Mouse (Mus musculus) cerebellum, adult 8-10 months (tissue): ENCODE results near the gene Fsip1.

Source experiments
- DNase-seq: peaks from one replicate; pipeline ENCODE4 v3.0.0; 2022

Fsip1 gene

DNA sequence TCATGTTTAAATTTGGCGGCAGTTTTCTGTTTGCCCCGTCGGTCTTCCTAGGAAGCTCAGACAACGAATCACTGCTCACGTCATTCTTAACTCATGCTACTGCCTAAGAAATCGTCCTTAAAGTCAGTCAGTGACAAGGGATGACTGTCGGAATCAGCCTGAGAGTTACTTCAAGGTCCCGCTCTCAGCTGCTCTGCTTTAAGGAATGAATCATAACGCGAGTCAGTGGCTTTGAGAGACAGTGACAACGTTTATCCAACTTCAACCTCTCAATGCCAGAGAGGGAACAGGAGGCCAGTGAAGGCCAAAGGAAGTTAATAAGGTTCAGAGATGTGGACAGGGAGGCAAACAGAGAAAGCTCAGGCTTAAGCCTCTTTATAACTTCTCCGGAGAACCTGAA is 7.8 kb downstream of the Fsip1 start:
- DNase-seq = no peak

DNA sequence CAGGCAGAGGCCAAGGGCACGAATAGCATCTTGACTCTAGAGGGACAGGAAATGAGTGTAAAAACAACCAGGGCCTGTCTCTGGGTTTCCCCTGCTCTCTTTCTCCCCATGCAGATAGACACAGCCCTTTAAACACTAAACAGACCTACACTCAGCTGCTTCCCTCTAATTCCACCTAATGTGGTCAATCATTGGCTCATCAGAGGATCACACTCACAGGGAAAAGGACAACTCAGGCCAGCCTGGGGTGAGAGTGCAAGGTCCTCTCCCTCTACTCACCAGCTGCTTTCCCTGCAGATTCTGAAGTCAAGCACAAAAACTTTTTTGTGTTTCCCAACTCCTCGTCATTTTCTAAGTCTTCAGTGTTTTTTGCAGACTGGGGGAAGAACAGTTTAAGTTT is 8.8 kb downstream of the Fsip1 start:
- DNase-seq = no peak

DNA sequence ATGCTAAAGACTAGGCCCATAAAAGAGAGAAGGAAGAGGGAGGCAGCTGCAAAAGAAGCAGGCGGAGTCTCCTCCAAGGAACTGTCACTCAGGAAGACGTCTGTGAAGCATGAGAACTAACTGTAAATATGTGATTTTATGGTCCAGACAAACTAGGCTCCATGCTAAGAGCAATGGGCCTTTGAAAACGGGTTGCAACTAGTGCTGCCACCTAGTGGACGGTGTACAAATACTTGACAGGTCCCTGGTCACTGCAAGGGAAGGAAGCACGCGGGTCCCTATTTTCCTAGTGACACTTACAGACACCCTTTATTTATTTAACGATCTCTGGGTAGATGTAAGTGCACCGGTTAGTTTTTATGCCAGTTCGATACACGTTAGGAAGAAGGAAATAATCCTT is 10.9 kb downstream of the Fsip1 start:
- peak; percentile 57 for DNase-seq

DNA sequence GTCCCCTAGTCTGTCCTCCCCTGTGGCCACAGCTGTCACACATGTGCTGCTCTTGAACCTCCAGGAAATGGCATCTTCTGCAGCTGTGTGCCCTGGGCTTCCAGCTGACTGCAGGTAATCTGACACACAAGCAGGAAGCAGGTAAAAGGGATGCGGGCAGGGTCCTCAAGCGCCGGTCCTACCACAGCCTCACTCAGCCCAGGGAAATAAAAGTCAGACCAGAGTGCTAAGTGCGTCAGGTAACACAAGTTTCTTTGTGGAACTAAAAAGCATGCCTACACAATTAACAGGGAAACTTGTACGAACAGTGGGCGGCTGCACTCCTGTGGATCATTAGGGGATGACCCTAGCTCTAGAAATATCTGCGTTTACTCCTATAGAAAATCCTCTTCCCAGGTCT is 20.6 kb downstream of the Fsip1 start:
- DNase-seq = no peak

DNA sequence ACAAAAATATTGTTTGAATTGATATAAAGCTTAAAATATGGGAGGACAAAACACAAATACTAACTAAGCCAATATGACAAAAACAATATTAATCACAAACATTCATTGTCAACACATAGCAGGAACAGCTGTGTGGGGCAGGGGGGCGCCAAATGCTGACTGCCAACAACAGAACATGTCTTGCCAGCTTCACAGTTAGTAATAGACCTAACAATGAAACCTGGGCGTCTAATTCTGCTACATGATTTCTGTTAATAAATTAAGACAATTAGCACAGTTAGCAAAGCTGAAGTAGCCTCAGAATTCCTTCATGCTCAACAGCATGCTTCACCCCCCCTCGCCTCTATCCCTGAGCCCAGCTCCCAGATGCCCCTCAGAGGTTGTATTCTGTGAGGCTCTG is 21.2 kb downstream of the Fsip1 start:
- no peak for DNase-seq

DNA sequence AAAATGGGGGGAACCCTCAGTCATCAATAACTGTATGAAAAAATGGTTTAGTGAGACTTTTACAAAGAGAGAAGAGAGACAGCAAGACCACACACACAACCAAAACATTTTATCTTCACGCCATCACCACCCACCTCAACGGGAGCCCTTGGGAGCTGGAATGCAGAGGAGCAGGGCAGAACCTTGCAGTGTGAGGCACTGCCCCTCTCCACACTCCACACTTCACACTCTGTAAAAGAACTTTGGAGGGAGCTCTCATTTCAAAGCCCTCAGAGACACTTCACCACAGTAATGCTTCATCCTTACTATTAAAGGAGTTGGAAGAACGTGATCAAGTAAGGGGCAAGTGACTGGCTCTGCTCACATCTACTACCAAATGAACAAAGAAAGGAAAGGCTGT is 26.2 kb downstream of the Fsip1 start:
- DNase-seq = no peak

DNA sequence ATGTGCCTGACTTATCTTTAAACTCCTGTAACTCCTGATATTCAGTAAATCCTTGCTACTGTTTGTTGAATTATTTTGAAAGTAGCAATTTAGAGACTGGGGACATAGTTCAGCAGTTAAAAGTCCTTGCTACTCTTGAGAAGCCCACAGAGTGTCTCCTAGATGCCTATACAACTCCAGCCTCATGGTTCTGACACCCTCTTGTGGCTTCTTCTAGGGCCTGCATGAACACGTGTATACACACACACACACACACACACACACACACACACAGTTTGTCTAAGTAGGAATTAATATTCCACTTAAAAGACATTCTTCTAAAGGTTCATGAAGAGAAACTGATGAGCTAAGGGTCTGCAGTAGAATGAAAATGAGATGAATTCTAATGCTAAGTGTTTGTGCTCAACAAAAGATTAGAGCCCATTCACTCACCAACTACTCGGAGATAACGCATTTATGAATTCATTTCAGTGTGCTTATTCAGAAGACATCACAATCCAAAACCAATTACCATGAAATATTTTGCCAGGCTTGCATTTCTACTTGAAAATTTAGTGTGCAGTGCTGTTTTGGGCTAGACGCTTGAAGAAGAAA is 28.2 kb downstream of the Fsip1 start:
- no peak for DNase-seq

DNA sequence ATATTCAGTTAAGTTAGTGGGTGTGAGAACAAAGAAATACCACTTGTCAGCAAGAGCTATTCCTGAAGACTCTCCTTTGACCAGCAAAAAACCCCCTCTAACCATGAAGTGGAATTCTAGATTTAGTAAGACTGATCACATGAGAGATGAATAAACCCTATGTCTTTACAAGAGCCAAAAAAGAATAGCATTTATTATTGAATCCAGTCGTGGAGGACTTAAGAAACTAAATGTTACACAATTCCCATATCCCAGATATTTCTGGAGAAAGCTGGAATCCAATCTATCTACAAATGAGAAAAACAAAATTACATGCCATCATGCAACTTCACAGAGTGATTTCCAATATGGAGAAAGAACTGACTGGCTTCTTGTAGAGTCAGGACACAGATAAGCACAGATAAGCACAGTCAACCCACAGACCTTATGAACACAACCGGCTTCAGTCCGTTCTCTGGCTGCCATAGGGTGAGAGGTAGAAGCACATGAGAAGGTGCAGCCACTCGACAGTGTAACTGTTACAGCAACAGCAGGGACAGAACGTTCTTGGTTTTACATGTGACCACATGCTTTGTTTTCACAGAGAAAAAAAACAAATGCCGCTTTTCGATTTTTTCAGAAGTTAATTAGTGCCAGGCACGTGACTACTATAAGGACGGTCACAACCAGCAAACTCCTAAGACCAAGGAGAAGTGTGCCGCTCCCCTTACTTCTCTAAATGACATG is 31.3 kb downstream of the Fsip1 start:
- DNase-seq = no peak

DNA sequence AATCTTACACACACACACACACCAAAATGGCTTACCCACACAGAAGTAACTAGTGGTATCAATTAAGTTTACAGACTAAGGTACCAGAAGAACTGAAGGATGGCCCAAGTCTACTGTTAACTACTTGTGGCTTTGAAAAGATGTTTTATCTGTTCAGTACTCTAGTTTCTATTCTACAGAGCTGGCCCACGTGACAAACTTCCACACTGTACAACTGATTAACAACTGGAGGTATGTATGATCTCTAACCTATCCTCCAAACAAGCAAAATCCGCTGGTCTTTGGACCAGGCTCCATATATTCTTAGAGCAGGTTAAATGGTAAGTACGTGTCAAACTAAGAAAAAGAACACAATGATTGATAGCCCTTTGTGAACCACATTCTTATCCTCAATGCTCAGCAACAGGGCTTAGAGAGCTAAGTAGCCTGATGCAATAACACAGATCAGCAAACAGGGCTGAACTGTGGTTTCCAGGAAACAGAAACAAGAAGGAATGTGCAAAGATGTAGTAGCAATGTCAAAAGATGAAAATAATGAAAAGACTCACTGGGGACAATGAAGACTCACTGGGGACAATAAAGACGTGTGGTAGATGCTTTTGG is 38.7 kb downstream of the Fsip1 start:
- DNase-seq = no peak

DNA sequence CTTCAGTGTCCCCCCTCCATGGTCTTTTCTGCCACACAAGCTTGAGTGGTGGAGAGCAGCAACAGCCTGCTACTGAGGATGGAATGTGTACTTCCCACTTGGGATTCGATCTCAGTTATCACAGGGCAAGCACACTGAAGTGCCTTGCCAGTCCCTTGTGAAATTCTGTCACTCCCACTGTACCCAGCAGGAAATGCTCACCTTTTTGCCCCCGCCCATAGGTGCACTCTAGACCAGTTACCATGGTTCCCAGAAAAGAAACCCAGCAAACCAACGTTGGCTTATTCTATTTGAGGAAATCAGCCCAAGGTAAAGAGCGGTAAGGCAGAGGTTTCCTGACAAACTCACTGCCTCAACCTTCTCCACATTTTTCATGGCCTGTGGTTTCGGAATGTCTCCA is 47.1 kb downstream of the Fsip1 start:
- no peak for DNase-seq

DNA sequence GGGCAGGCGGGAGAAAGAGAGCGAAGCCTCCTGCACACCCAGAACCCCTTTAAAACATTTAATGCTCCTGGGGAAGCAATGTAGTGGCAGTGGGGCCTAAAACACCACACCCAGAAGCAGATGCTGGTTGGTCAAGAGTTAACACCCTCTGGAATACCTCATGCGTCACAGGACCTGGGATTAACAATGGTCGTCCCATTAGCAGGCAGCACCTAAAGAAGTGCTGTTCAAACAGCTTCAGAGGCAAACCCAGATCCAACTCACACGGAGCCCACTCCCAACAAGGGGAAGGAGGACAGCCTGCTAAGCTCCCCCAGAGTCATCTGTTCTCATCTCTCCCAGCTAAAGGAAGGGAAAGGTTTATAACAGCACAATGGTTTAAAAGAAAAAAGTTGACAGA is 48.1 kb downstream of the Fsip1 start:
- DNase-seq = no peak

DNA sequence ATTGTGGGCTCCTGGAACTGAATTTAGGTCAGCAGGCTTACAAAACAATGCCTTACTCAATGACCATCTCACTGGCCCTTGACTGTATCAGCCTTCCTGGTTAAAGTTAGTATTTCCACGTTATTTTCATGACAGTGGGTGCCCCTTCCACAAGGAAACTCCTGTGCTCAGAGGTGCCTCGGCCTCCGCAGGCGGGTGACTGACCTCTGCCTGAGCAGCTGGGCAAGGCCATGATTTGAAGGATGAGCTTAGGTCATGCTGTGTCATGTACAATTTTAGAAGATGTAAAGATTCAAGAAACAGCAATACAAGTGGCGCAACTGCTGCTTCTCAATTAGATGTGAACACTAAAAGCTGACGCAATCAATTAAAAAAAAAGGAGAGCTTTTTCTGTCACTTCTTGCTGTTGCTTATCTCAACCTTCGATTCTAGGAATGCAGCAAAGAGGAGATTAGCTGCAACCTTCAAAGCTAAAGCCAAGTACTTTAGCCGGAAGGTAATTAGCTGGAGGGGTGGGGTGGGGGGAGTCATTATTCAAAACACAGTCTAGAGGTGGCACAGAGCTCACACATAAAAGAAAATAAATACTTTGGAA is 50.7 kb downstream of the Fsip1 start:
- DNase-seq = no peak

DNA sequence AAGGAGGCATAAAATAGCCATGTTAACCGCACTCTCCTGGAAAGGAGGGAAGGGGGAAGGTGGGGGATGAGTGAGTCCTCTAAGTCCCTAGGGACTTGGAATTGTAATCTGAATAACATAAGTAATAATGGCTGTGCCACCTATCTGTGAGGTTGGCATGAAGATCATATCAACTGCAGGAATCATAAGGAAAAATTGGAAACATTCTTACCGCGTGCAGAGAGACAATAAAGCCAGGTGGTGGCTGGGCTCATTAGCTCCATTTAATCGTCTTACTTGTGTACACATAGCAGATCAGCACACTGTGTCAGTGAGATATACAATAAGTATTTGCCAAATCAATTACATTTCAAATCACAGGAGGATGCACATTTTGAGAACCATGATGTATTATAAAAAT is 52.1 kb downstream of the Fsip1 start:
- no peak for DNase-seq

DNA sequence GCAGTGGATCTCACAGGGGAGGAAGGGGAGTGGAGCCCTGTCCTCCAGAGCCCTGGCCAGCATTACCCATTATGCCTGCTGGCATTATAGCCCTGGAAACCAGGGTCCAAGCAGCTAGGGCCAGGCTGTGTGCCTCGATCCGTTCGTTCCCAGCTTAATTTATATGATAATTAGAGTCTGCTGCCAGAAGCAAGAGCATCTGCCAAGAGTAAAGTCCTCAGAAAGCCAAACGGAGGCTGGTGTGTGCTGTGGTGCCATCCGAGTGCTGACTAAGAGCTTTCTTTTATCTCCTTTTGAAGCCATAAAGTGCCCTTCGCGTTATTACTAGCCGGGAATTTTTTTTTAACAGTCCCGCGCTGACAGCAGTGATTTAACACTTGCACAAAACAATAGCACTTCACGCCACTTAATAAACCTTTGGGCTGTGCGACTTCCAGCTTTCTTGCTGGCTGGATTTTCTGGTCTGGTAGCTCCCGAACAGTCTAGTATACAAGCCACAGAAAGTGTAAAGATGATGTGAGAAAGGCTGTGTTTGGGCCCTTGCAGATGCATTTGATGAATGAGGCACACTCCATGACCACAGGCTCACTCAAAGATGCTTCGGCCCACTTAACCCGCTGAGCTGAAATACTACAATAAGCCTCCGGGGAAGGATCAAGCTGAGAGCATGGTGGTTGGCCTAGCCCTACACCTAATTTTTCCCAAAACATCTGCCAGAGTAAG is 52.9 kb downstream of the Fsip1 start:
- DNase-seq = peak; percentile 3

DNA sequence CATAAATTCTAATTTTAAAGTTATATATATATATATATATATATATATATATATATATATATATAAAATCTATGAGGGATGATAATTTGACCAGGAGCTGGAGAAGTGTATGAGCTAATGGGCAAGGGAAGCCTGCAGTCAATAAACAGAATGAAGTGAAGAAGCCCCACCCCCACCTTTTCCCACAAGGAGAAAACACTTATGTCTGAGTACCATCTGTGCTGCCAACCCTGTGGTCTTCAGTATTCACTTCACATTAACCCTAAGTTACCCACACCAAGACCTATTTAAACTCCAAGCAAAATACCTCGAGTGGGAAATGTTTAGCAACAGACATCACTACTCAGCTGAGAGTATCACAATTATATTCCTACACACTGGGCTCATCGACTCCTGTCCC is 53.8 kb downstream of the Fsip1 start:
- no peak for DNase-seq

DNA sequence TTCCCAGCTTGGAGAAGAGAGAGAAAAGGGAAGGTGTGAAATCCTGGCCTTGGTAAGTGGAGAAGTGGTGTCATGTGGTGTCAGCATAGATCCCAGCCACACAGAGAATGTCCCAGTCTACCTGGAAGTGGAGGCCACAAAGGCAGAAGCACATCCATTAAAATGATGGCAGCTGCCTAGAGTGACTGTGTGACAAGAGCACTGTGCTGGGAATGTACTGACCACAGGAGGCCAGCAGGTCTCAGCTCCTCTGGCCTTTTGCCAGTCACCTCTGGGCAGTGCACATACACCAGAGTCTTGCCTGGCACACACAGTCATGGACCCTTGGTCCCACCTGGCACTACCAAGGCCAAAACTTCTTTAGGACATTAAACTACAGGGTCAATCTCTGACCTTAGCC is 54.8 kb downstream of the Fsip1 start:
- DNase-seq = no peak

DNA sequence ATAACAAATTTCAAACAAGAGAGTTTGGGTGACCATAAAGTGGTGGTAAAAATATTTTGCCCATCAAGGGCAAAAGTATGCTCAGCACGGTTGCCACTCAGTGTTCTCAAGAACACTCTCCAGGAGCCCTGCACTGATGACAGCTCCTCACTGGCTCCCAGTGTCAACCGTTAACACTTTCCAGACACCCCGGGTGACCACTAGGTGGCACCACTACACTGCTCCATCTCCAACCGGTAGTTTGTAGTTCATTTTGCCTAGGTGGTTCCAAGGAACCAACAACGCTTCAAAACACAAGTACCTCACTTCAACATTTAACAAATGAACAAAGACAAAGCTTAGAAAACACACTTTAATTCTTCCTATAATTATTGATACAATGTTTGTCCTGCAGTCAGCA is 56.9 kb downstream of the Fsip1 start:
- DNase-seq = peak; percentile 61

DNA sequence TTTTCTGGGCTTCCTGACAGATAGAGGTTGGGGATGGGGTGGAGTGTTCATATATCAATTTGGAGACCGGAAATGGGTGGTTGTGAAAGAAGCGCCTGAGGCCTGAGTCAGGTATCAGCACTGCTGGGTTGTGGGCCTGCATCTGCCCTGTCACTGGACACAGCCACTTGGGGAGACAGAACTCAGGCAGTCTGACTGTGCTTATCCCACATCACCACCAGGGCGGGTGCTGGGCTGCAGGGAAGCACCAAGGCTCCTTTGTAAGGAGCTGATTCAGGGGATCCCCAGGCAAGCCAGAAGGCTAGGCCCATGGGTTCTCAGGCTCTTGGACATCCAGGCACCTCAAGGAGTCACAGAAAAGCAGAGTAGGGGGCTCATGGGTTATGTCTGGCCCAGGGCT is 59.8 kb downstream of the Fsip1 start:
- no peak for DNase-seq

DNA sequence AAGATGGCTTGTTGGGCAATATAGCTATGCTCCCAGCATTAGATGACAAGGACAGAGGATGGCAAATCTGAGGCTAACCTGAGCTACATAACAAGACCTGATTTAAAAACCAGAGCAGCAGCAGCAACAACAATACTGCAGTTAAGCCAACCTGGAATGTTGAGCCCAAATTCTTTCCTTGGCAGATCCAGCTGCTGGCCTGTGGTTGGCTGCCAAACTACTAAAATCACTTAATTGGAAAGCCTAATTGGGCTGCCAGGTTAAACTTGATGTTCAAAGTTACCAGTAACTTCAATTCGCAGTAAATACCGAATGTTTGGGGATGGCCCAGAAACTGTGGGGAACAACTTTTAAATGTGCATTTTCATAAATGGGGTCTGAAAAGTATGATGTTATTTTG is 74.6 kb downstream of the Fsip1 start:
- DNase-seq = no peak

DNA sequence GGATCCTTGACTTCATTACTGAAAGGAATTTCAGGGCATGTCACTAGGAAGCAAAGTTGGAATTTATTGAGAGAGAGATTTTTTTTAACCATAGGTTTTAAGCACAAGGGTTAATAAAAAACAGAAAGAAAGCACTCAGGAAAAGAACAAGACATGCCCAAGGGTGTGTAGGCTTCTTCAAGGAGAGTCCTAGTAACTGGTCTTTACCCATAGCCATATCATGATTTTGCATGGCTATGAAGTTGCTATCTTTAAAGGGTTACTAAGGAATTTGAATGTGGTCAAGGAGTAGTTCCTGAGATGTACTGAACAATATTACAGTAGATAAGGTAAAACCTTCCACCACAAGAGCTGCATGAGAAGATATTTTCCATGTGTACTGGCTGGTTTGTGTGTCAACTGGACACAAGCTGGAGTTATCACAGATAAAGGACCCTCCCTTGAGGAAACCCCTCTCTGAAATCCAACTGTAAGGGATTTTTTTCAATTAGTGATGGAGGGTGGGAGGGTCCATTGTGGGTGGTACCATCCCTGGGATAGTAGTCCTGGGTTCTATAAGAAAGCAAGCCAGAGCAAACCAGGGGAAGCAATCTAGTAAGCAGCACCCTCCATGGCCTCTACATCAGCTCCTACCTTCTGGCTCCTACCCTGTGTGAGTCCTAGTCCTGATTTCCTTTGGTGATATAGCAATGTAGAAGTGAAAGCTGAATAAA is 76.7 kb downstream of the Fsip1 start:
- DNase-seq = no peak

DNA sequence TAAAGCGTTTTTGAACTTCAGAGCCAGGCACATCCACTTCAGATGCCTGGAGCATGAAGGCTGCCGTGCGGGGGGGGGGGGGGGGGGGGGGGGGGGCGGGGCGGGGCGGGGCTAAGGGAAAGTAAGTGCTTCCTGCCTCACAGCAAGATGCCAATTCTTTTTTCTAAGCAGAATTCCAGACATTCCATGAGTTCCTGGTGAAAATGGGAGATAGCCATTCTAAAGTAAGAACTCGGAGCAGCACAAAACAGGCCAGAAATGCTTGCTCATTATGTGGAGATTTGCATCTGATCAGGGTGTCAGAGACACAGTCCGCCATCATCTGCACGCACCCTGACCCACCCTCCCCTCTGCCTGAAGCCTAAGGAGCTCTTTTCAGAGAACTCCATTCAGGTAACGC is 77.3 kb downstream of the Fsip1 start:
- no peak for DNase-seq

DNA sequence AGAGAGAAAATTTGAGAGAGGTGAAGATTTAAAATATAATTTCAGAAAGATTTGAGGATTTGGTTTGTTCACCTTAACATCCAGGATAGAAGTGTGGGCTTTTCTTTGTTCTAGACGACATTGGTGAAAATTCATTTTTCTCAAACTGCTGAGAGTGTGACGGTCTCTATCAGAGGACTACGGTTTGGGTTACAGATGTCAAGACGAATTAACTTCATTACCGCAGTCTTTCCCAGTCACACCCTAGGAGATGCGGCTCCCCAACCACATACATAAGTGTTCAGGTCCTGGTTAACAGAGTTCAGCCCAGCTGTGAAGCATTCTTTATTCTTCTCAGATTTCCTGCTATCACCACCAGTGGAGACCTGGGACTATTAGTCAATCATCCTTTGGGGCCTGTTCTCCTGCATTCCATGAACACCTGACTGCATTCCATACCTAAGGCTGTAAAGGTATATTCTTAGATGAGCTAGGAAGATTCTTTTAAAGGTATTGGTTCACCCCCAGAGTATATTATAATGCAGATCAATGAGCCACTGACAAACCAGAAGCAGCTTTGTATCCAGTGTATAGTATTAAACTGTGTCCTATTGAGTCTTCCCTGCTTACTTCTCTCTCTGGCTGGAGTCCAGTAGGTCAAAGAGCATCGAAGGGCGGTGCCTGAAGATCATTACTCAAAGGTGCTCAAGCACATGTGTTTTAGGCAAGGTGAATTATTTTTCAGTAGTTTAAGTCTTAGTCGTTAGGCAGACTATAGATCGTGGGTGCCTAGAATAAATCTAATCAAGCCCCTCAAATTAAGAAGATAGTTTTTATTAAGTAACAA is 82.0 kb downstream of the Fsip1 start:
- no peak for DNase-seq
